Mouse (Mus musculus) heart, postnatal 10 days (tissue): ENCODE measurements at regions not wholly inside any gene's neighbourhood (a gene's known extent, or its start where the extent isn't known, plus 50 kb on each side); places are given as distances from the start of the nearest gene placed in this dataset.

Experiments
- DNase-seq, 2 experiments: peaks; one replicate each; pipeline ENCODE4 v3.0.0; 2021
- intact Hi-C: fragments of 180-260 bp; cut with DNase I; formaldehyde crosslinking; loops from one replicate; pipeline ENCODE4 v1.15.1; 2025

DNA sequence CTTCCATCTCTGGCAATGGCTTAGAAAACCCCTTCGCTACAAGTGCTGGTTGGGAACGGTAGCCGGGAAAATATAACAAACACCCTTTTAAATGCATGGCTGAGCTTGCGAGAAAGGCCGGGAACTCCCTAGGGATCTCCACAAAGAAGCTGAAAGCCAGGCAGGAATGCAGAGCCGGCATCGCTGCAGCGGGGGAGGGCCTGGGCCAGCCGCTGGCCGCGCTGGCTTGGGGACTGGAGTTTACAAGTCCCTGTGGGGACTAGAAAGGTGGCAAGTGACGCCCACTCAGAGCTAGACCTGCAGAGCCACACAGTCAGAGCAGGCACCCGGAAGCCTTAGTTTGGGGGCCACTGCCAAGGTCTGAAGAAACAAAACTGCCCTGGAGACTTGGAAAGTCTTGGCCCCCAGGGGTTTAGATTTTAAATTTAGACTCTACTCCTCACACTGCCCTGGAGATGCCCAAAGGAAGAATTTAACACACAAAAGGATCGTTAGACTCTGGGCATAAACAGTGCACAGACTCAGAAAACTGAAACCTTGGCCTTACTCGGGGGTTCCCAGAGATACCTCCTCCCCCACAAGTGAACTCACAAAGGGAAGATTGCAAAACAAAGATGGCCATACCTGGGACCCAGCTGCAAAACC lies 59.4 kb downstream of the 1700001O22Rik start:
- intact Hi-C loops, result loop anchor here (2.0 kb wide), 1 partner anchor 21 kb away; no protein-coding TSS in a partner anchor
- peak; percentile 77 to 78 for DNase-seq

DNA sequence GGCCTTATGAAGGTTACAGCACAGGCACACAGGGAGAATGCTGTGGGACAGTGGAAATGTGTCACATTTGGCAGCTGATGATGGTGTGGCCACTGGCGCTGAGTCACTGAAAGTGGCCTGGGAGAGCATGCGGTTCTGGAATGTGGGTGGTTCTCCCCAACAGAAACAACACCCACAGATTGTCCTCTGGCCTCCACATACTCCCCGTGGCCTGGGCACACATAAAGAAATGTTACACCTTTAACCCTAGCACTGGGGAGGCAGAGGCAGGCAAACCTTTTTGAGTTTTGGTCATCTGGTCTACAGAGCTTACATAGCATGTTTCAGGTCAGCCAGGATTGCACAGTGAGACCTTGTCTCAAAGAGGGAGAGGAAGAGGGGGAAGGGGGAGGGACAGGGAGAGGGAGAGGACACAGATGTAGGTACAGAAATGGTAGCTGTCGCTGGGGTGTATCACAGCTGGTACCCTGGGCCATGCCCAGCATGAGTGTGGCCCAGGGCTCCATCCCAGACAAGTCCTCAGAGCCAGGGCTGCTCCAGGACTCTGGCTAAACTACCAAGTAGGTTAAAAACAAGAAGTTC lies 60.1 kb downstream of the 1700001O22Rik start:
- DNase-seq, result peak; percentile 72 to 74

DNA sequence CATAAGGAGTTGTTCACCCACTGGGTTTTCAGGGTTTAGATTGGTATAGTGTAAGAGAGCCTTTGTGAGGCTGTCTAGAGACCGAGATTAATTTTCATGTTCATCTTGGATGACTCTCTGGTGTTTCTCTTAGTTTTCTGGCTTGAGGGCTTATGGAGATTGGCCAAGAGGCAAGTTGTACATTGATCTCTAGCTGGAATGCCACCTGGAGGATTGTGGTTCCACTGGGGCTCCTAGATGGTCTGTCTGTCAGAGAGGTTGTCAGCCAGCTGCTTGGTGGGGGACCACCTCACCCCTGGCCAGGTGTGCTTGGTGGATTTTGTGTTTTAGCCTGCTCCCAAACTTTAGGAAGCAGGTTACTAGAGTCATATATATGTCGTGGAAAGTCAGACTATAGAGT lies 62.0 kb downstream of the 1700001O22Rik start:
- intact Hi-C loops, result no loop called here
- no peak for DNase-seq

More for the DNA sequence above, 60.1 kb downstream of the 1700001O22Rik start:
- intact Hi-C loops, result loop anchor here (2.0 kb wide), 1 partner anchor 21 kb away; no protein-coding TSS in a partner anchor

DNA sequence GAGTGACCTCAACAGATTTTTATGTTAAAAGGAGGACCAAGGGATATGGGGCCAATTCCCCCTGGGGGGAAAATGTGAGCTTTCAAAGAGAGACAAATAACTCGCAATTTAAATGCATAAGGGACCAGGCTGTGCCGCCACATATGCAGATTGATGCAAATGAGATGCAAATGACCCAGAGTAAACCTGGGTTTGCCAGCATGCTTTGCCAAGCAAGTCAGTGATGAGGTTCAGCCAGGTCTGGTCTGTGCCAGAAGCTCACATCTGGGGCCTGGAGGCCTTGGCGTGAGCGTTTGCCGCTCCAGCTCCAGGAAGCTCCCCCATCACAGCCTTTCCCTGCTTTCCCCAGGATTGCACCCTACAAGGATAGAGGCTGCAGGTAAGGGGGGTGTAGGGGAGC lies 65.7 kb downstream of the 1700001O22Rik start:
- no peak for DNase-seq
- intact Hi-C loops, result no loop called here

DNA sequence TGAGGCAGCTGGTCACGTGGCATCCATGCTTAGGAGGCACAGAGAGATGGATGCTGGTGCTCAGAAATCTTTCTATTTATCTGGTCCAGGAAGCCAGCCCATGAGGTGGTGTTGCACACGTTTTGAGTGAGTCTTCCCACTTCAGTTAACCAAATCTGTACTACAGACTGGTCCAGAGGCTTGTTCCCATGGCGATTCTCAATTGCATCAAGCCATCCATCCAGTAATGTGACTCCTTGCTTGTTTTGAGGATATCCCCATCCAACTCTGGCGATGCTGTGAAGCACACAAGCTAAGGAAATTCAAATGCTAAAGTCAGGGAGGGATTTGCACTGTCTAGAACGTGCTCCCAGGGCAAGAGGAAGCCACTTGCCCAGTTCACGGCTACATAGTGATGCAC lies 66.8 kb downstream of the 1700001O22Rik start:
- intact Hi-C loops, result no loop called here
- DNase-seq, result no peak

DNA sequence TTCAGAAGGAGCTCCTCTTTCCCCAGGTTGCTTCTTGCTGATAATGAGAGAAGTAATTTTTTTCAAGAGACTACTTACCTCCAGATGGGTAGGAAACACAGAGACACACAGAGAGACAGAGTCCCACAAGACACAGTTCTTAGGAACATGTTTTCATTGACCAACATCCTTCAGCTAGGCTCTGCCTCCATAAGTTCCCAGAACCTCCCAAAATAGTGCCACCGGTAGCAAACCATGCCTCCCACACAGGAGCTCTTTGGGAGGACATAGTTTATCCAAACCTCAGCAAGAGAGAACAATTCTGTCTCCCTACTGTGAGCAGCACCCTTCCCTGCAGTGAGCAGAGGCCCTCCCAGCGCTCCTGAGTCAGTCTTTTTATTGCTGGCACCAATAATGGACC lies 67.2 kb downstream of the 1700001O22Rik start:
- DNase-seq, result no peak
- intact Hi-C loops, result no loop called here

DNA sequence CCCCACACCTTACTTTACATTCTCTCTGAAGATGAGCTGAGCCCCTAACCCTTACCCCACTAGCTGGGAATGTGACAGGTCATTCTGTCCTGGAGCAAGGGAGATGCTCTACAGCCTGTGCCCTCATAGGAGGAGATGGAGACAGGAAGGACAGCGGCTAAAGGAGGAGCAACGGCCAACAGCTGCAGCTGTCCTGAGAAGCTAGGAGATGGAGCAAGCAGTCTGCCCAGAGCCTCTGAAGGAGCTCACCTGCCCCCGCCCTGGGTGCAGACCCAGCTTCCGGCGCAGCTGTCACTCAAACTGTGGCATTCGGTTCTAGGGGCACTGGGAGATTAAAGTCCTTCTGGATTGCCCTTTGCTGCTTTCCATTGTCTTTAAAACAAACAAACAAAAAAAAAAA lies 69.6 kb downstream of the 1700001O22Rik start:
- intact Hi-C loops, result no loop called here

DNA sequence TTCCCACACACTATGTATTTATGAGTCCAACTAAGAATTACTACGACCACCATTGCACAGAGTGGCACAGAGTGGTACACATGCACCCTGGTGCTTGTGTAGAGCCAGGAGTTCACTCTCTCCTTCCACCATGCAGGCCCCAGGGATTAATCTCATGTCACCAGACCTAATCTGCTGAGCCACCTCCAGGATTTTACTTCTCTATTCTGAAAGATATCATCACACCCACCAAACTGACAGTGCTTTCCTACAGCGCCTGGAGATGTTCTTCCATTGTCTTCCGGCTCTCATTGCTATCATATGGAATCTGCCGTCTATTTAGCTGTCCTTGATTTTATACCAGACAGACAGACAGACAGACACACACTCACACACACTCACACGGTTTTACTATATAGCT lies 71.6 kb downstream of the 1700001O22Rik start:
- DNase-seq, result no peak
- intact Hi-C loops, result no loop called here

More for the DNA sequence above, 69.6 kb downstream of the 1700001O22Rik start:
- DNase-seq, result no peak

DNA sequence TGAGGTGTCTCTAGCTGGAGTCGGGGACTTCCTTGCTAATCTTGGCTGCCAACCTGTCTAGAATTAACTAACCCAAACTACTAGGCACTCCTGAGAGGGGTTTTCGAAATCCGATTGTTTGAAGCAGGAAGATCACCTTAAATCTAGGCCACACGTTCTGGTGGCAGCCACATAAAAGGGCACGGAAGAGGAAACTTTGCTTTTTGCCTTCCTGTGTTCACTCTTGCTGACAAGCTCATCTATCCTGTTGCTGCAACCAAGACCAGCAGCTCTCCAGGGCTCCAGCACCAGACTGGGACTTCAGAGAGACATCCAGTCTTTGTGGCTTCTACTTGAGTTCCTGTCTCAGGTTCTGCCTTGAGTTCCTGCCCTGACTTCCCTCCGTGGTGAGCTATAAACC lies 75.5 kb downstream of the 1700001O22Rik start:
- intact Hi-C loops, result no loop called here
- no peak for DNase-seq

DNA sequence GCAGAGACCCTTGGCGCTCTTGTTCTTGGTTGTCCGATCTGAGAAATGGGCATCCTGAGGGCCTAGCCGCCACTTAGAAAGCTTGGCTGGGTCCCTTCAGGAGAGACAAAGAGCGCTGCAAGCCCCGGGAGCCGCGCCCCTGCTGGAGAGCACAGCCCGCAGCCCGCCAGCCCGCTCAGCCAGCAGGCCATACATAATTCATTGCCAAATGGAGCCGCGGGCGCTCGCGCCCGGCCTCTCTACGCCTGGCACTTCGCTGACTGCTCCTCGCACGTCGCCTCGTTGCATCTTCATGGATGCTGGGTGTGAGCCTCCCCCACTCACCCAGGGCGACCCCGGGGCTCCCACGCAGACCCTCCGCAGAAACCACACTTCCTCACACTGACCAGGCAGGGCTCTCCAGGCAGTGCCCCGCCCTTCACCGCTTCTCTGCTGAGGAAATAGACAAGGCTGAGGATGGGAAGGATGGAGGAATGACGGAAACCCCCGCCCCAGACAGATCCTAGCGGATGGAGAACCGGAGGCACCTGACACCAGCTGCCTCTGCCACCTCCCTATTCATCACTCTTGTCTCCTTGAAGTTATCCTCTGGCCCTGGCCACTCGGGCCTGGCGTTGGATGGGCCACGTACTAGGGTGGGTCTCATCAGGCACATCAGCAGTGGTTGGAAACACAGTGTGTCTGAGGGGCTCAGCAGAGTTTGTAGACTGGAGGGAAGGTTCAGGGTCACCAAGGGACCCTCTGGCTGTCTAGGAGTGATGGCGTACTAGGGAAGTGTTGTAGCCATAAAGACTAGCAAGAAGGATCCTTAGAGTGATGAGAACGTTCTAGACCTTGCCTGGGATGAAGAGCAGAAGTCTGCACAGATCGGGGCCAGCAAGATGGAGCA lies 77.6 kb downstream of the 1700001O22Rik start:
- no peak for DNase-seq
- intact Hi-C loops, result no loop called here

DNA sequence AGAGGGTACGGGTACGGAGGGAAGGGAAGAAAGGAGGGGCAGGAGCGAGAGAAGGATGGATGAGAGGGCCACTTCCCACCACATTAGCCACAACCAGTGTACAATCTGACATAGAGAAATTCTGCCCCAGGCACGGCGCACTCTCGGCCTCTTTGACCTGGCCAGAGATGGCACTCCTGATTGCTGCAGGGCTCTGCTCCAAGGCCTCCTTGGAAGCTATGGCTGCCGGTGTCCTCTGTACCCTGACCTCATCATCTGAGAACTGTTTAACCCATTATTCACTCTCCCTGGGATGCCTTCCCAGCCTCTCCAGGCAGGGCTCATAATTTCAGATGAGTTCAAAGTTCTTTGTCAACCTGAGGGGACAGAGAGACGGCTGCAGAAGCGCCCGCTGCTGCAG lies 78.3 kb downstream of the 1700001O22Rik start:
- no peak for DNase-seq
- intact Hi-C loops, result no loop called here

DNA sequence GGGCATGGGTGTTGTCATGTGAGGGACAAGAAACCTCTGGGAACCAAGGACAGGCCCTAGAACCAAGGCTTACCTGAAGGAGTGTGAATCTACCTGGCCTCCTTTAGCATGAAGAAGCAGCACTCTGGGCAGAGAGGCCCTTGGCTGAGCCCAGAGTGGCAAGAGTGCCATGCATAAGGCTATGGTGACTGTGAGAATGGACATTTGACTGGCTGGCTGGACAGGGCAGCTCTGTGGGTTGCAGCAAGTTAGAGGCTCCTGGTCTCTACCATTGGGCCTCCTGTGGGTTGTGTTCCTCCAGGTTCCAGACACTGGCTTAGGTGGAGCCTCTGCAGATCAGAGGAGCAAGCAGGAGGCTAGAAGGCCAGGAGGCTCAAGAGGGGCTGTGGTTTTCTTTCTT lies 78.9 kb downstream of the 1700001O22Rik start:
- peak in 1 of 2 experiments; percentile 15 for DNase-seq
- intact Hi-C loops, result loop anchor here (5.0 kb wide), 3 partner anchors 33 to 68 kb away; no protein-coding TSS in a partner anchor

DNA sequence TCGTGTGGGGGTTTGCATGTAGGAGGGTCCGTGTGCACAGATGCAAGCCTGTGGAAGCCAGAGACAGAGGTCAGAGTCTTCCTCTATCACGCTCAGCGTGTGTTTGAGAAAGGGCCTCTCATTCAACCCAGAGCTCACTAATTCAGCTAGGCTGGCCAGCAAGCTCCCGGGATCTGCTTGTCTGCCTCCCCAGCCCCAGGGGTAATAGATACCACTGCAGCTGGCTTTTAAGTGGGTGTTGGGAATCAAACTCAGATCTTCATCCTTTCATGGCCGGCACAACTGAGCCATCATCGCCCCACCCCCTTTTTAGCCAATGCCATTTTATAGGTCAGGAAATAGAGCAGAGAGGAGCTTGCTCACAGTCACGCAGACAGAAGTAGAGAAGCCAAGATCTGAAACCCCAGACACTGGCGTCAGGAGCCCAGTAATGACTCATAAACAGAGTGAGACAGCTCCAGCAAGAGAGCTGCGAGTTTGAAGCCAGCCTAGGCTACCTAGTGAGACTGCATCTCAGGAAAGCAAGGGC lies 80.3 kb downstream of the 1700001O22Rik start:
- intact Hi-C loops, result loop anchor here (2.0 to 5.0 kb wide), 4 partner anchors 20 to 69 kb away; no protein-coding TSS in a partner anchor
- peak in 1 of 2 experiments; percentile 44 for DNase-seq

DNA sequence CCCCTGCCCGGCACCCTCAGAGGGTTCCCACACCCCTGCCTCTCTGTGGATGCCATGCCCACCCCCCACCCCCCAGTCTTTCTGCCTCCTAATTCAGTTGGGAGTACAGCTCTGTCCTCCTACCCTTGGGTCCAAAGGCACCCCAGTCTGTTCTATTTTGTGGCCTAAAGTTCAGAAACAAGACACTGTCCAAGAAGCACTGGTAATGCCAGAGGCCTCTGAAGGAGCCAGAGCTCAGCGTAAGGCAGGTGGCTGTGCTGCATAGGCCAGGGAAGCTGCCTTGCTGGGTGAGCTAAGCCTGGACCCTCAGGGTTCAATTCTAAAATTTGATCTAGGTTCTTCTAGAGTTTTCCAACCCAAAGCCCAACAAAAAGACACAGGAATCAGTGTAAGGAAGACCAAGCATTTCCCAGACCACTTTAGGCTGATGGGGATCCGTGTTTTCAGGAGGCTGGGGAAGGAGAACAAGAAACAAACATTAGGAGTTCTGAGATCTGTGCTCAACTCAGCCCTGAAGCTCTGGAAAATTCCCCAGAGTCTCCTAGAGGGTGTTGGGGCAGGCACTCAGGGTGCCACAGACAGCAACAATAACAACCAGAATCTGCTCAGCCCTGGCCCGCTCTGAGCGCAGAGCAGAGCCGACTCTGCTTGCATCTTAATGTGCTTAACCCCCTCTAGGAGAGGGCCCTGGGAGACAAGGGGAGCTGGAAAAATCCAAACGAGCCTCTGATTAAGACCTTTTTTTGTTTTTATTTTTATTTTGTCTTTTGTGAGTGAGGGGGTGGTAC lies 81.0 kb downstream of the 1700001O22Rik start:
- peak in 1 of 2 experiments; percentile 17 for DNase-seq
- intact Hi-C loops, result loop anchor here (2.0 to 5.0 kb wide), 4 partner anchors 20 to 70 kb away; no protein-coding TSS in a partner anchor

DNA sequence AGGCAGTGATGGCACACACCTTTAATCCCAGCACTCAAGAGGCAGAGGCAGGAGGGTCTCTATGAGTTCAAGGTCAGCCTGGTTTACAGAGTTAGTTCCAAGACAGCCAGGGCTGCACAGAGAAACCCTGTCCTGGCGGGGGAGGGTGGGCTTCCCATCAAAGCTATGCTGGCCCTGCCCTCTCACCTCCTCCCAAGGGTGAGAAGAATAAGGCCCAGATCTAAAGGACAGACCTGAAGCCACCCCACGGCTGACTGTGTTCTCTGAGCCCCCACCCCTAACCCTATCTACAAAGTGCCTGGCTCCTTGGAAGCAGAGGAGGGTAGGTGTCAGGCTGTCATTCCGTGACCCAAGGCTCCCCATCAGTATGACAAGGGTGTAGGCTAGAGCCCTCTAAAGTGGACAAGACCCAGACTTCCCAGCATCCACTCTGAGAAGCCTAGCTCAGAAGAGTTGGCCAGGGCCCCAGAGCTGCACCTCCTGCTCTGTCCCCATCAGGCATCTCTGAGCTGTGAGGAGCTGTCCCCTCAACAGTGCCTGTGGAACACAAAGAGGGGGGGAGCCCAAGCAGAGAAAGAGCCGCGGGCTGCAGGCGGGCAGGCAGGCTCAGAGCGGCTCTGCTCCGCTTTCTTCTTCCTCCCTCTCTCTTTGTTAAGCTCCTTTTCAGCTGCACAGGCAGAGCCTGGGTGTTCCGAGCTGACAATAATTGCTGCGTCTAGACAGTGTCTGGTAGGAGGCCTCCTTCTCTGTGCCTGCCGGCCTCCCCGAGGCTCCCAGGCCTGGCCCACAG lies 81.8 kb downstream of the 1700001O22Rik start:
- DNase-seq, result peak; percentile 64 to 74

DNA sequence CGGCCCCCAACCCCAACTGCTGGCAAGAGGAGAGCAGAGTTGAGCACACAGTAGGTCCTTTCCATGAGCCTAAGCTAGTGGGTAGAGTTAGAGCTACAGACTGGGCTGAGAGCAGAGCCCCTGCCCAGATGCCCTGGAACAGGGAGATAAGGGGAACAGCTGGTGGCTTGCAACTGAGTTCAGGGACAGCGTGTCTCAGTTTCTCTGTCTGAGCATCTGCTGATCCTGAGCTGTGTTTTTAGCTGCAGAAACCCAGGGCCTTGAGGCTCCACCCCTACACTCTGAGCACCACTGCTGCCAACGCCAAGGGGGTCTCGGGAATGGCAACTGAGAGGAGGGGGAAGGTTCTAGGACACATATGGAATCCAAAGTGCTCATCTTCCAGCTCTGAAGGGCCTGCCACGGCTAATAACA lies 82.4 kb downstream of the 1700001O22Rik start:
- intact Hi-C loops, result loop anchor here (5.0 kb wide), 3 partner anchors 36 to 71 kb away; no protein-coding TSS in a partner anchor
- DNase-seq, result no peak

More for the DNA sequence above, 81.8 kb downstream of the 1700001O22Rik start:
- intact Hi-C loops, result loop anchor here (2.0 to 5.0 kb wide), 4 partner anchors 21 to 71 kb away; no protein-coding TSS in a partner anchor

DNA sequence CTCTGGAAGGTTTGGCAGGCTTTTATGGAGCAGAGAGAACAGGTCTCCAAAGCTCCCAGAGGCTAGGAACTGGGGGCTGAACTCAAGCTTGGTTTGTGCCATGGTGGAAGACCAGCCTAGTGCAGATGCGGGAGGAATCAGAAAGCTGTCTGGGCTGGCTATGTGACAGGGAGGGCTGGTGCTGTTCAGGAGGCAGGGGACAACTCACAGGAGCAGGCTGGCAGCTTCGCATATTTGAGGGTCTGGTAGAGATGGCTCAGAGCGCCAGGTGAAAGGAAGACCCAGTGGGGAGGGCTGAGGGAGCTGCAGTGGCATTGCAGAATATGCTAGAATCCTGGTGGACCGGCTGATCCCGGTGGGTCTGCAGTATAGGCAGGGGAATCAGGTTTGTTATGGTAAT lies 83.2 kb downstream of the 1700001O22Rik start:
- intact Hi-C loops, result loop anchor here (5.0 kb wide), 3 partner anchors 37 to 72 kb away; no protein-coding TSS in a partner anchor
- DNase-seq, result peak in 1 of 2 experiments; percentile 43

DNA sequence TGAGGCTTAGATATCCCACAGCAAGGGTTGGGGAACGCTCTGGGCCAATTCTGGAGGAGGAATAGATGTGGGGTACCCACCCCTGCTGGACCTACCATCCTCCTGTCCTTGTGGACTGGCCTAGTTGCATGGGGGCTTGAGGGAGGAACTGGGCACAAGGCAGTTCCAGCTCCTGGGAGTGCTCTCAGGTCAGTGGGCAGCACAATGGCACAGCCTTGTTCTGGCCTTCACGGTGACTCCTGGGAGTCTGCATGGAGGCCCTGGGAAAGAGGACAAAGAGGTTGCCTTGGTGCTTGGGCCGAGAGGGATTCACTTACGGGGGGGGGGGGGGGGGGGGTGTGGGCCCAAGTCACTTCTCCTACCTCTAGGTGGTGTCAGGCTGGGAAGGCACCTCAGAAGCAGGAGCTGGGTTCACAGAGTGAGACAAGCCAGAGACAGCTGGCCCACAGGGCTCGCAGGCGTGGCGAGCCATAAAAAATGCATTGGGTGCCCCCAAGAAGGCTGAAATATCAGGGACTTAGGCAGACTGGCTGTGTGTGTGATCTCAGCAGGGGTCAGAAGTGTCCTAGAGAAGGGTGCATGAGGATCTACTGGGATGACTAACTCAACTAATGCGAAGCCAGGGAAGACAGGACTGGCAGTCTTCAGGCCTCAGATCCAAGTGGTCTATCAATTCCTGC lies 83.7 kb downstream of the 1700001O22Rik start:
- intact Hi-C loops, result loop anchor here (2.0 to 5.0 kb wide), 5 partner anchors 38 to 117 kb away; no protein-coding TSS in a partner anchor

More for the DNA sequence above, 83.7 kb downstream of the 1700001O22Rik start:
- DNase-seq, result peak in 1 of 2 experiments; percentile 56
